Mouse (Mus musculus) megakaryocyte, embryonic 14.5 days (primary cell): ENCODE measurements around the gene Rnf26.

Experiments
- FLI1 ChIP-seq: IDR thresholded peaks from 2 replicates; pipeline ENCODE4 v1.6.1; 2012; ENCODE audit warnings: low read length, inconsistent platforms, mixed read lengths
- GATA1 ChIP-seq: IDR thresholded peaks from 3 replicates; pipeline ENCODE4 v1.6.1; 2012; ENCODE audit warnings: mixed read lengths, low read length, inconsistent platforms, borderline replicate concordance

DNA sequence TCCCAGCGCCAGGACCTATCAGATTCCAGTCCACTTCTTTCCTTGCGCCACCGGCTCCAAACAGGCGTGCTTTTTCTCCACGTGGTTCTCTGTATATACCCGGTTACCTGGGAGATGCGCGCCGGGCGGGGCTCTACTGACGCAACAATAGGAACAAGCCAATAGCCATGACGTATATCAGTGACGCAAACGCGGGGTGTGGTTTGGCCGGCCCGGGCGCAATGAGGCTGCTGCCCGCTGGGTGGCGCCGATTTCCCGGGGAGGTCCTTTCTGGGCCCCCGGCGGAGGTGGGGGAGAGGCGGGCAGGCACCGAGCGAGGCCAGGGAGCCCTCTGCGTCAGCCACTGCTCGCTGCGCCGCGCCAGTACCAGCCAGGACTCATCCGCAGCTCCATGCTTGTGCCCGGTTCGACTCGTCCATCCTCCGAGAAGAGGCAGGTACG is 46.5 kb downstream of the Rnf26 start, which contains the start of gene Usp2:
- TF ChIP-seq GATA1 (no peak), FLI1 (no peak)
